Comparison of ENCODE assay signal across 12 mouse cellular contexts in genomic region chr14:58112341-58112740, GRCm38 (mm10). TPM values are rescaled to one million over a fixed set of nuclear protein-coding genes. Genes with fewer than 3 reads are reported as not detected.
A peak's percentile ranks its signal among the peaks of the same experiment; 100 is the strongest.
DNase-seq lines count a peak whose midpoint lies in the region; ATAC-seq lines count a peak whose summit lies in the region.
"Had no signal": no experiment of that assay in that cellular context is flagged by ENCODE, and none has a peak within 500 bp of the region (broad histone marks: within the 10 kb centered on the region; RNA-seq: fewer than 3 reads in every experiment).

No protein-coding gene starts in this region.

- peak; percentile 81 for ATAC-seq in cerebellum, adult (ENCODE audit: insufficient number of reproducible peaks, low FRiP score, low TSS enrichment)
- ATAC-seq: intestine, embryonic 16.5 days had no signal

- DNase-seq in adrenal gland, postnatal 14 days = peak; percentile 7
- DNase-seq in adrenal gland, postnatal 4 days (ENCODE audit: low spot score in 2 of 2) = no peak
- peak; percentile 11 for DNase-seq in kidney, adult 18-20 months
- DNase-seq in kidney, postnatal 4 days = no peak
- DNase-seq in cerebellum, postnatal 25 days = peak; percentile 83
- no peak for DNase-seq in ovary, postnatal 14 days (ENCODE audit: low spot score)
- no peak for DNase-seq in gastrocnemius, postnatal 10 days
- DNase-seq: layer of hippocampus, adult 9-11 months; right cerebral cortex, postnatal 4 days had no signal

RNA-seq across cellular contexts. Expression of gene Fgf9, which starts 42.0 kb away (rescaled TPM):
- 17.7 and 17.9 TPM in 2 replicates for total RNA-seq in adrenal gland, postnatal 14 days (2021)
- 10 to 100 TPM; 24.8 to 25.3 TPM for total RNA-seq in adrenal gland, postnatal 4 days (2021)
- total RNA-seq in gastrocnemius, postnatal 10 days (2021) = 1 to 10 TPM; 1.2 to 1.8 TPM
- total RNA-seq: megakaryocyte, adult 5-6 weeks had no signal

Comparison
In these comparisons a context has a peak if more than half of its experiments do, and no peak if none do; other contexts are left out.
1. DNase-seq: peak in adrenal gland, postnatal 14 days (single experiment), kidney, adult 18-20 months (single experiment) and cerebellum, postnatal 25 days (2 of 2); none in adrenal gland, postnatal 4 days (0 of 2), kidney, postnatal 4 days (0 of 2), ovary, postnatal 14 days (single experiment) and gastrocnemius, postnatal 10 days (single experiment).